Mouse (Mus musculus) limb, embryonic 11.5 days (tissue): Measurements from ENCODE around the gene Taar7d. TPM values are rescaled to one million over a fixed set of nuclear protein-coding genes. Genes with fewer than 3 reads are reported as not detected.
"Not testable (repeated sequence)": the region's sequence is repeated elsewhere in the genome, so short reads cannot be mapped to it uniquely, and the experiment has no call there.

ENCODE experiments used
- ATAC-seq: fragments of 200-750 bp; cut with Nextera tagmentation; 2 replicates; pipeline ENCODE4 v1.8.0; 2017; ENCODE audit warnings: low read depth; ENCODE audit not compliant: insufficient number of reproducible peaks, low FRiP score, low TSS enrichment
- DNase-seq: peaks from one replicate; pipeline ENCODE4 v3.0.0-alpha.2; 2015; ENCODE audit warnings: low spot score
- H3K27ac ChIP-seq: fragments of 300-500 bp; sonication (generic); replicated peaks from 2 replicates; pipeline ENCODE4 v1.5.1; 2014; ENCODE audit warnings: low read depth, mild to moderate bottlenecking, low read length
- H3K27me3 ChIP-seq: fragments of 300-500 bp; sonication (generic); 2 replicates; pipeline ENCODE4 v1.6.1; 2014; ENCODE audit warnings: mild to moderate bottlenecking, low read length, mixed read lengths; ENCODE audit not compliant: control insufficient read depth, insufficient read depth
- H3K36me3 ChIP-seq: fragments of 300-500 bp; sonication (generic); 2 replicates; pipeline ENCODE4 v1.6.1; 2014; ENCODE audit warnings: mild to moderate bottlenecking, low read length, moderate library complexity, mixed read lengths; ENCODE audit not compliant: control insufficient read depth, insufficient read depth
- H3K4me1 ChIP-seq: fragments of 300-500 bp; sonication (generic); 2 replicates; pipeline ENCODE4 v1.6.1; 2014; ENCODE audit warnings: low read length, mixed read lengths; ENCODE audit not compliant: control insufficient read depth, insufficient read depth
- H3K4me2 ChIP-seq: fragments of 300-500 bp; sonication (generic); 2 replicates; pipeline ENCODE4 v1.6.1; 2014; ENCODE audit warnings: low read depth, mild to moderate bottlenecking, moderate library complexity; ENCODE audit not compliant: severe bottlenecking
- H3K4me3 ChIP-seq: fragments of 300-500 bp; sonication (generic); 2 replicates; pipeline ENCODE4 v1.5.1; 2014; ENCODE audit warnings: low read depth, low read length
- H3K9ac ChIP-seq: fragments of 300-500 bp; sonication (generic); 2 replicates; pipeline ENCODE4 v1.6.1; 2014; ENCODE audit warnings: mild to moderate bottlenecking, low read length
- H3K9me3 ChIP-seq: fragments of 300-500 bp; sonication (generic); 2 replicates; pipeline ENCODE4 v1.6.1; 2016; ENCODE audit warnings: low read length; ENCODE audit not compliant: control insufficient read depth
- WGBS: fragments of 180-500 bp; shearing (Covaris S2); extraction: QIAGEN DNeasy Blood & Tissue Kit; methylation state at CpG from one replicate; pipeline ENCODE4 v1.1.7; 2014; 5-methylcytosine and 5-hydroxymethylcytosine counted together
- polyA plus RNA-seq: library from polyadenylated mRNA; unstranded; fragments of >200 nt; fragmentation: Nextera tagmentation; extraction: Ambion mirVana; gene quantifications from 2 replicates; pipeline ENCODE4 v1.2.1, GENCODE M21; 2014

Taar7d gene
- polyA plus RNA-seq, 1 experiment from 2014 or later, result not detected

GRCm38 (mm10) chr10:24007034-24007433 lies 20.0 kb upstream of the Taar7d start:
- 72% methylated on average over 2 of the region's 2 CpGs for WGBS
- H3K4me3 ChIP-seq, result no peak overlapping the region
- H3K36me3 ChIP-seq, result no peaks in the 10 kb centered on the region
- no peaks in the 10 kb centered on the region for H3K9me3 ChIP-seq
- H3K27ac ChIP-seq, result no peak overlapping the region
- no peaks in the 10 kb centered on the region for H3K27me3 ChIP-seq
- no peaks in the 10 kb centered on the region for H3K4me1 ChIP-seq
- H3K4me2 ChIP-seq, result no peak overlapping the region
- DNase-seq, result no peak
- no peak for ATAC-seq
- H3K9ac ChIP-seq, result no peak overlapping the region

DNA sequence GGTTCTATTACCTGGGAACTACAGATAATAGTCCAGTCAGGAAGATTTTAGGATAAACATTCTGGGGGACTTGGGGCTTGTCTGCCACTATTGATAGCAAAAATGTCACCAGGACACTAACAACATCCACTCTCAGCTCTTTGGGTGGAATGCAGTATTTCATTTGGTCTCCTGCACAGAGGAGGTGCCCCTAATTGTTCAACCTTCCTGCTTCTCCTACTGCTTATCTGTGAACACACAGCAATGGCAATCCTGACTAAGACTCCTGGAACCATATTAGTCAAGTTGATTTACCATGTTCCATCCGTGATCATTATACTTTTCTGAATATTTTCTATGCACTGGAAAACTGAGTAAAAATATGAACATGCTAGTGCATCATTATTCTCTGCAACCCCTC lies 18.9 kb upstream of the Taar7d start:
- Histone ChIP-seq H3K4me1 (no peaks in the 10 kb centered on the region), H3K36me3 (no peaks in the 10 kb centered on the region), H3K9ac (no peak overlapping the region), H3K9me3 (no peaks in the 10 kb centered on the region), H3K27ac (no peak overlapping the region), H3K27me3 (no peaks in the 10 kb centered on the region), H3K4me2 (no peak overlapping the region), H3K4me3 (no peak overlapping the region)
- WGBS, result 88% methylated on average over 1 of the region's 1 CpGs
- no peak for DNase-seq
- ATAC-seq, result no peak

DNA sequence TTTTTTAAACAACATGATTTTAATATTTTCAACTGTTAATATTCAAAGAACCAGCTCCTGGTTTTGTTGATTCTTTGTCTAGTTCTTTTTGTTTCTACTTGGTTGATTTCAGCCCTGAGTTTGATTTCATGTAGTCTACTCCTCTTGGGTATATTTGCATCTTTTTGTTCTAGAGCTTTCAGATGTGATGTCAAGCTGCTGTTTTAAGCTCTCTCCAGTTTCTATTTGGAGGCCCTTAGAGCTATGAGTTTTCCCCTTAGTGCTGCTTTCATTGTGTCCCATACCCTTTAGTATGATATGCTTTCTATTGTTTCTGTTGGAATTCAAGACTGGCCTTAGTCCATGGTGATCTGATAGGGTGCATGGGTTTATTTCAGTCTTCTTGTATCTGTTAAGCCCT lies 4.3 kb downstream of the Taar7d start:
- Histone ChIP-seq H3K27ac (no peak overlapping the region), H3K36me3 (no peaks in the 10 kb centered on the region), H3K4me3 (no peak overlapping the region), H3K4me2 (no peak overlapping the region), H3K9me3 (no peaks in the 10 kb centered on the region), H3K4me1 (no peaks in the 10 kb centered on the region), H3K27me3 (no peaks in the 10 kb centered on the region), H3K9ac (no peak overlapping the region)
- DNase-seq, result no peak
- no peak for ATAC-seq

- no peaks in the 10 kb centered on the region for H3K4me1 ChIP-seq
- H3K4me2 ChIP-seq, result no peak within 1 kb of the TSS
- no peak for ATAC-seq
- no peaks in the 10 kb centered on the region for H3K27me3 ChIP-seq
- no peak within 1 kb of the TSS for H3K27ac ChIP-seq
- no peak within 1 kb of the TSS for H3K9ac ChIP-seq
- no peak for DNase-seq
- 91% methylated on average over 2 of the region's 2 CpGs for WGBS
- no peak within 1 kb of the TSS for H3K4me3 ChIP-seq
- H3K36me3 ChIP-seq, result no peaks in the 10 kb centered on the region
- H3K9me3 ChIP-seq, result no peaks in the 10 kb centered on the region
Measured at GRCm38 (mm10) chr10:24037314-24037713, 10.3 kb downstream of the Taar7d start, which contains the start of gene Taar7e. Gene Taar7e (plus strand): TSS chr10:24037614.

DNA sequence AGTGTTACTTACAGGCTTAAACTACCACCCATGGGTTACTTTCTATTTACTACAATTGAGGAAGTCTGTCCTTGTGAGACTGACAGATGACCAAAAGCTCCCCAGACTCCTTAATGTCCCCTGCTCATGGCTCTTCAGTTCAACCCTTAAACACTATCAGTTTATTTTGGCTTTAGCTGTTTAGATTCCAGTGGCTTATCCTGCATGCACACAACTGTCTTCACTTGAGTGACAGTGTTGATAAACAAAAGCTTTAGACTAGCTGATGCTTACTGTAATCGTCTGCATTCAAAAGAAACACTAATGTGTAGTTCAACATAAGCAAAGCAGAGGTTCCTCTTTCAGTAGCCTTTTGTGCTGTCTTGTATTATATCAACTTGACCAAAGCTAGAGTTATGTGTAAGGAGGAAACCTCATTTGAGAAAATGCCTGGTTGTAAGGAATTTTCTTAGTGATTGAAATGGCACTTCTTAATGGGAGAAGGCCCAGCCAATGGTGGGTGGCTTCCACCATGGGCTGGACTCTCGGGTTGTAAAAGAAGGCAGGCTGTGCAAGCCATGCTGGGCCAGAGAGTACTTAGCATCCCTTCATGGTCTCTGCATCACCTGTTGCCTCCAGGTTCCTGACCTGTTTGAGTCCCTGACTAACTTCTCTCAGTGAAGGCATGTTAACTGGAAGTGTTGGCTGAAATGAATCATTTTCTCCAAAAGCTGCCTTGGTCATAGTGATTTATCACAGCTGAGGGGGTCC lies 13.3 kb downstream of the Taar7d start:
- H3K4me3 ChIP-seq, result no peak overlapping the region
- no peak overlapping the region for H3K9ac ChIP-seq
- H3K27me3 ChIP-seq, result no peaks in the 10 kb centered on the region
- H3K4me2 ChIP-seq, result no peak overlapping the region
- no peaks in the 10 kb centered on the region for H3K4me1 ChIP-seq
- no peaks in the 10 kb centered on the region for H3K36me3 ChIP-seq
- 69% methylated on average over 2 of the region's 2 CpGs for WGBS
- ATAC-seq (no peak), DNase-seq (no peak)
- no peak overlapping the region for H3K27ac ChIP-seq
- no peaks in the 10 kb centered on the region for H3K9me3 ChIP-seq

GRCm38 (mm10) chr10:24049210-24049609 lies 22.2 kb downstream of the Taar7d start, which contains the start of gene Taar7f:
Gene Taar7f (plus strand): TSS chr10:24049510.
- Histone ChIP-seq H3K27me3 (no peaks in the 10 kb centered on the region), H3K36me3 (no peaks in the 10 kb centered on the region), H3K4me2 (no peak within 1 kb of the TSS), H3K9me3 (no peaks in the 10 kb centered on the region), H3K27ac (no peak within 1 kb of the TSS), H3K4me1 (no peaks in the 10 kb centered on the region), H3K4me3 (no peak within 1 kb of the TSS), H3K9ac (no peak within 1 kb of the TSS)
- ATAC-seq, result no peak
- DNase-seq, result no peak

GRCm38 (mm10) chr10:24052039-24052438 lies 25.0 kb downstream of the Taar7d start:
- no peaks in the 10 kb centered on the region for H3K27me3 ChIP-seq
- H3K9ac ChIP-seq, result no peak overlapping the region
- no peaks in the 10 kb centered on the region for H3K36me3 ChIP-seq
- no peaks in the 10 kb centered on the region for H3K4me1 ChIP-seq
- no peaks in the 10 kb centered on the region for H3K9me3 ChIP-seq
- ATAC-seq (no peak), DNase-seq (no peak)
- no peak overlapping the region for H3K4me2 ChIP-seq
- no peak overlapping the region for H3K27ac ChIP-seq
- 73% methylated on average over 5 of the region's 5 CpGs for WGBS
- no peak overlapping the region for H3K4me3 ChIP-seq

DNA sequence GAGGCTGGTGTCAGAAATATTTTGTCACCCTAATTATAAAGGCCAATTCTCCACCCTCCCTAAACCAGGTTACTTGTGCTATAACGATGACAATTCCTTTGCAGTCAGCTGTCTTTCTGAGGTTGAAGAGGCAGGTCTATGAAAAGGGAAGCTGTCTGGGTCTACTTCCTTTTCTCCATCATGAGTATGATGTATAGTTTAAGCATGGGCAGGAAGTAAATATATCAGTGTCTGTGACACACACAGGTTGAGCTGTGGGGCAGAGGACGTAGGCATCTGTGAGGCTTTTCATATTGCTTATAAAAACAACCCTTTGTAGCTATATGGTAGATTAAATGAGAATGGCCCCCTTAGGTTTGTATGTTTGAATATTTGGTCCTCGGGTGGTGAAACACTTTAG lies 32.0 kb downstream of the Taar7d start:
- Histone ChIP-seq H3K36me3 (no peaks in the 10 kb centered on the region), H3K4me3 (no peak overlapping the region), H3K4me2 (no peak overlapping the region), H3K27me3 (no peaks in the 10 kb centered on the region), H3K9me3 (no peaks in the 10 kb centered on the region), H3K4me1 (no peaks in the 10 kb centered on the region), H3K27ac (no peak overlapping the region), H3K9ac (no peak overlapping the region)
- 83% methylated on average over 3 of the region's 3 CpGs for WGBS
- ATAC-seq (no peak), DNase-seq (no peak)

GRCm38 (mm10) chr10:24074751-24075150 lies 47.7 kb downstream of the Taar7d start:
- H3K4me3 ChIP-seq, H3K4me2 ChIP-seq, H3K27me3 ChIP-seq, H3K4me1 ChIP-seq, H3K9me3 ChIP-seq, ATAC-seq, H3K9ac ChIP-seq, H3K36me3 ChIP-seq, DNase-seq, H3K27ac ChIP-seq: not testable (repeated sequence)
- WGBS, result 60% methylated on average over 2 of the region's 2 CpGs
